Mouse (Mus musculus) testis, adult 2 months (tissue): ENCODE results near the gene H13.

Experiments used
- CTCF ChIP-seq: fragments of 200-500 bp; IDR thresholded peaks from 2 replicates; pipeline ENCODE4 v1.5.1; 2012; ENCODE audit warnings: low read depth, mild to moderate bottlenecking, inconsistent platforms, low read length, moderate library complexity; ENCODE audit not compliant: control insufficient read depth, insufficient read depth, insufficient replicate concordance
- POLR2A ChIP-seq: fragments of 200-500 bp; IDR thresholded peaks from 2 replicates; pipeline ENCODE4 v1.6.1; 2012; ENCODE audit warnings: low read depth, mild to moderate bottlenecking, inconsistent platforms, low read length, moderate library complexity; ENCODE audit not compliant: control insufficient read depth

DNA sequence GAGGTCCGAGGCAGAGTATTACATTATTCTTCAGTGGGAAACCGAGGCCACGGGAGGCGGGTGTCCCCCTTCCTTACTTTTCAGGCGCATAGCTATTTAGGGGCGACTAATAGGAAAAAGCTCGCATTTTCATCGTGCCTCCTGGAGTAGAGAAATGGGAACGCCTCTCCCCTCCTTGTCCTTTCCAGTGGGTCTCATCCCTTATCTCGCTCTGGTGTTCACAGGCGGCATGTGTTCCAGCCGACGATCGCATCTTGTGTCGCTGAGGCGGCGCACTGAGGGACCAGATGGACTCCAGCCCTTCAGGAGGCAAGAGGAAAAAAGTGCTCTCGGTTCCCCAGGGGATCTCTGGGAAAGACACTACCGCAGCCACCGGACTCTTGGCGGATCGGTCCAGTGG, 67.5 kb downstream of the H13 start:
- TF ChIP-seq POLR2A (no peak), CTCF (no peak)
